Mouse (Mus musculus) right cerebral cortex, postnatal 36 days (tissue): ENCODE measurements around the gene Ltb4r1.
A peak's percentile ranks its signal among the peaks of the same experiment; 100 is the strongest.

Experiments
- DNase-seq, 2 experiments: peaks; one replicate each; pipeline ENCODE4 v3.0.0; 2022; ENCODE audit warnings: low spot score in 2 of 2, mixed read lengths in 1 of 2

Gene Ltb4r1

GRCm38 (mm10) chr14:55747051-55747847, 18.5 kb upstream of the Ltb4r1 start:
- DNase-seq: no peak

- DNase-seq: no peak
Measured at GRCm38 (mm10) chr14:55757566-55757965, 8.2 kb upstream of the Ltb4r1 start.

GRCm38 (mm10) chr14:55758363-55758784, 7.4 kb upstream of the Ltb4r1 start, which contains the start of gene Cideb:
Cideb (minus strand) TSS chr14:55758458.
- no peak for DNase-seq

GRCm38 (mm10) chr14:55760156-55760555, 5.6 kb upstream of the Ltb4r1 start:
- peak; percentile 69 to 75 for DNase-seq

GRCm38 (mm10) chr14:55761163-55761562, 4.6 kb upstream of the Ltb4r1 start, which contains the start of gene Ltb4r2:
Ltb4r2 (plus strand) TSS chr14:55761428.
- no peak for DNase-seq

GRCm38 (mm10) chr14:55762001-55762821, 3.6 kb upstream of the Ltb4r1 start:
- DNase-seq: no peak

GRCm38 (mm10) chr14:55763166-55763565, 2.6 kb upstream of the Ltb4r1 start:
- DNase-seq: no peak

GRCm38 (mm10) chr14:55767519-55768414, 2.0 kb downstream of the Ltb4r1 start:
- no peak for DNase-seq

- DNase-seq: no peak
Measured at GRCm38 (mm10) chr14:55768555-55768954, 2.8 kb downstream of the Ltb4r1 start.

GRCm38 (mm10) chr14:55769087-55769703, 3.4 kb downstream of the Ltb4r1 start:
- no peak for DNase-seq

- DNase-seq: no peak
Measured at GRCm38 (mm10) chr14:55776711-55777110, 10.9 kb downstream of the Ltb4r1 start.

GRCm38 (mm10) chr14:55777176-55777575, 11.4 kb downstream of the Ltb4r1 start:
- DNase-seq: no peak

- DNase-seq: no peak
Measured at GRCm38 (mm10) chr14:55777806-55778205, 12.0 kb downstream of the Ltb4r1 start.

GRCm38 (mm10) chr14:55778686-55779085, 12.9 kb downstream of the Ltb4r1 start:
- DNase-seq: no peak

GRCm38 (mm10) chr14:55779656-55780055, 13.9 kb downstream of the Ltb4r1 start:
- no peak for DNase-seq

- DNase-seq: no peak
Measured at GRCm38 (mm10) chr14:55780736-55781135, 15.0 kb downstream of the Ltb4r1 start.

- DNase-seq: peak in 1 of 2 experiments; percentile 43
Measured at GRCm38 (mm10) chr14:55781310-55781709, 15.5 kb downstream of the Ltb4r1 start.

- no peak for DNase-seq
Measured at GRCm38 (mm10) chr14:55782361-55782960, 16.7 kb downstream of the Ltb4r1 start.

GRCm38 (mm10) chr14:55783171-55783957, 17.6 kb downstream of the Ltb4r1 start:
- DNase-seq: no peak

GRCm38 (mm10) chr14:55783958-55784235, 18.1 kb downstream of the Ltb4r1 start, which contains the start of gene Adcy4:
Adcy4 (minus strand) TSS chr14:55784095.
- DNase-seq: no peak
